Mouse (Mus musculus): ENCODE measurements around the gene Mov10l1.
A peak's percentile ranks its signal among the peaks of the same experiment; 100 is the strongest.

The Mov10l1 gene

DNA sequence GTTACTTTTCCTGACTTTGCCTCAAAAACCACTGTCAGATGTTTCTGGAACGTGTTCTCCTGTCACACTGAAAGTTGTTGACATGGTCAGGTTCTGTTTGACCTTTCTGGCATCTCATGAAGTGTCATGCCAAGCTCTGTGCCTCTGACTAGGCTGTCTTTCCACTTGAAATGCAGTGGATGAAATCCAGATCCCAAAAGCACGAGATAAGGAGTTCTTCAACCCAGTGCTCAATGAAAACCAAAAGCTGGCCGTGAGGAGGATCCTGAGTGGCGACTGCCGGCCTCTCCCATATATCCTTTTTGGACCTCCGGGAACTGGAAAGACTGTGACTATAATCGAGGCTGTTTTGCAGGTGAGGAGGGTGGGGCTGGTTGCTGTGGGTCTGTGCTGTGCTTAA, 37.4 kb downstream of the Mov10l1 start:
- DNase-seq: no peak

DNA sequence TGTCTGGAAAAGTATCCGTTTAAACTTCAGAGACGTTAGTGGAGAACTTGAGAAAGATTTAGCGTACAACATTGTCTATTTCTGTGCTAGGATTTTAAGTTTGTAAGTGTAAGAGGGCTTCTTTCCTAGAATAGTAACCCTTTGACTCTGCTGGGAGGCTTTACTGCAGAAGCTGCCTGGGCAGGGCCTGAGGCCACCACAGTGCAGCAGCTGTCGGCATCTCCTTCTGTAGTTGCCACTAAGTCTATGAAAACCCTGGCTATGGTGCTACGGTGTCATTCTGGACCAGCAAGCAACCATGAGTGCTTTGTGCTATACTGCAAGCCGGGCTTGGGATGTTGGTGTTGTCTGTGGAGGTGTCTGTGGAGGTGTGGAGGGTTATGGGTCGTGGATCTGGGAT, 37.8 kb downstream of the Mov10l1 start:
- no peak for DNase-seq

DNA sequence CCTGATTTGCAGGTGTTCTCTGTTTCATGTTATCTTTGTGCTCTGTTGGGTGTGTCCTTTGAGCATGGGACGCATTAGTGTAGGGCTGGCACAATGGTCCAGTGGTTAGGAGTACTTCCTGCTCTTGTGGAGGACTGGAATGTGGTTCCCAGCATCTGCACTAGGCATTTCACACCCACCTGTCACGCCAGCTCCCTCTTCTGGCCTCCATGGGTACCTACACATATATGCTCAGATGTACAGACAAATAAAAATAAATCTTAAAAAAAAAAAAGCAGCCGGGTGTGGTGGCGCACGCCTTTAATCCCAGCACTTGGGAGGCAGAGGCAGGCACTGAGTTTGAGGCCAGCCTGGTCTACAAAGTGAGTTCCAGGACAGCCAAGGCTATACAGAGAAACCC, 61.7 kb downstream of the Mov10l1 start:
- DNase-seq: no peak

DNA sequence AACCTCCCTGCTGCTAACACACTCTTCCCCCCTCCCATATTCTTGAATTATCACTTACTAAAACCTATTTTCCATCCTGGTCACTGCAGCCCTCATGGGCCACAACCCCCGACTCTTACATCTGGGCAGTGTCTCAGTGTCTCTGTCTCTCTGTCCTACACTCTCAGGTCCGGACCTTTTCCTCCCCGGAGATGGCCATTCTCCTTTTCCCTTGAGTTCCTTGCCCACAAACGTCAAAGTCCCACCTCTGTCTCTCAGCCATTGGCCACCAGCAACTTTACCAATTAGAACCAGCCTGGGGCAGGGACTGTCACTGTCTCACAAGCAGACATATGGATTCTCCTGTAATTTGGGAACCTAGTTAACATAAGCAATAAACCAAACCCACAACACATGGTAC, 63.6 kb downstream of the Mov10l1 start:
- DNase-seq: no peak

DNA sequence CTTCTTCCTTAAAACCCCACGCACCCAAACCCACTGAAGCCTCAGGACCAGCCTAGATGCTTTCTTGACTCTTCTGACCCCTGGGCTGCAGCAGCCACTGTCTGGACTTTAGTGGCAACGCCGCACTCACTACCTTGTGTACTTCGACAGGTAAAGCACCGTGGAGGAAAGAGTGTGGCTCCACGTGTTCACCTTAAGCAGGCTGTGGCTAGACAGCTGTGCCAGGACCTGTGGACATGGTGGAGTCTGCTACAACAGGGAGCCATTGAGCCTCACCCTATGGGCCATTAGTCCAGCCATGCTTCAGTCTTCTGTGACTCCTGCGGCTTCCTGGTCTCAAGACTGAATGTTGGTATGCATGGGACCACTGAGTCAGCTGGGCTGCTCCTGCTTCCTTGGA, 72.0 kb downstream of the Mov10l1 start:
- DNase-seq: no peak

DNA sequence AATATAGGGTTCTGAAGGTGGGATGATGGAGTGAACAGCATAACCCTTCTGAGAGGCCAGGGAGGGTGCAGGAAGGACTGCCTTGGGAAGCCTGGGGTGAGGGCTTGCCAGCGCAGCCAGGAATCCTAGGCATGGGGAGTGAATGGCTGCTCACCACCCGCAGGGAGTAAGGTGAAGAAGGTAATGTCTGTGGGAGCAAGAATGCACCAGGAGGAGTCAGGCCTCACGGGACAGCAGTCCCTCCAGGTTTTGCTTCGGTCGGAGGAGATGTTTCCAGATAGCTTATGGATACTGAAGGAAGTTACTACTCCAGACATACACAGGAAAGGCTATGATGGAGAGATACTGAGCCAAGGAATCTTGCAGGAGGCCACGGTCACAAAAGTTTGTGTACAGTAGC, 76.0 kb downstream of the Mov10l1 start:
- DNase-seq: no peak

DNA sequence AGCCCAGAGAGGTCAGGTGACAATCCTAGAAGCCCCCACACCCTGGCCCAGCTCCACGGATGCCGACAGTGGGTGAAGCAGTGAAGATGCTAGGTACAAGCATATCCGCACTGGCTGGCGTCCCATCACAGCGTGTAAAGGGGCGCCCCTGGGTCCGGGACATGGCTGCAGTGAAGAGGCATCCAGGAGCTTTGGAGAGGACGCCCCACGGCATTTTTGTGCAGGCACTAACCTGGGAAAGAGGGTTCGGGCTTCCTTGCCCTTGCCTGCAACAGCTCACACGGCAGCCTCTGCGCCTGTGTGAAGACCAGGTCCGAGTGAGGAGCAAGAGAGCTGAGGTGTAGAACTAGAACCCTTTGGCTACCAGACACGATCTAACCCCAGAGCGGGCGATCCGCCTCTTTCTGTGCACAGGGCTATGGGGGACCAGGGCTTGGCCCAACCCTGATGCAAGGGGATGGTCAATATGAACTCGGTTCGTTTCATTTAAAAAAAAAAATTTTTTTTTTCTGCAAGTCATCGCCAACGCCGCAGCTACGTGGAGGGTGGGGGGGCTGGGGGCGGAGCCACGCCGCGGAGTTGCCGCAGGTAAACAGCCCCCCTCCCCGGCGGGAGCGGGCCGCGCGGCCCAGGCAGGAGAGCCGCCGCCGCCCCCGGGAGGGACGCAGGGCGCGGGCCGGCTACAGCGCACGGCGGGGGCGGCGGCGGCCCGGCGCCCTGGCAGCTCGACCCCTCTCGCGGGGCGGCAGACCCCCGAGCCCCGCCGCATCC, 76.6 kb downstream of the Mov10l1 start, which contains the start of gene Panx2:
Gene Panx2 (plus strand): TSS at position 574 of the 771 bp plus-strand sequence.
- DNase-seq: peak; percentile 39

DNA sequence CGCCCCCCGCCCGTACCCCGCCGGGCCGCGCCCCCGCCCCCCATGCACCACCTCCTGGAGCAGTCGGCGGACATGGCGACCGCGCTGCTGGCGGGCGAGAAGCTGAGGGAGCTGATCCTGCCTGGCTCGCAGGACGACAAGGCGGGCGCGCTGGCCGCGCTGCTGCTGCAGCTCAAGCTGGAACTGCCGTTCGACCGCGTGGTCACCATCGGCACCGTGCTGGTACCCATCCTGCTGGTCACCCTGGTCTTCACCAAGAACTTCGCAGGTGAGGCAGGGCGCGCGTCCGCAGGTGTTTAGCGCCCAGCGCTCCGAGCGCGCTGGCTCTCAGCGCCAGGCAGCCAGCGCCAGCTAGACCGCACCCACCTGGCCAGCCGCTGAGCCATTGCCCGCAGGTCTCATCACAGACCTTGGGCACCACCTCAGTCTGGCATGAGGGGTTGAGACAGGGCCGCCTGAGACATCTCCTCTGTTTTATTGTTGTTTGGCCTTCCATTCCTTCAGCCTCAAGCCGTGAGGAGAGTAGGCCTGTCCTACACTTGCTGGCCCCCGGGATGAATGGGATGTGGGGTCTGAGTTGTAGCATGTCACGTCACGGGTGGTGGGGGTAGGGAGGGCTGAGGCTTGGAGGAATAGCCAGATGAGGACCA, 77.4 kb downstream of the Mov10l1 start:
- peak; percentile 65 for DNase-seq

DNA sequence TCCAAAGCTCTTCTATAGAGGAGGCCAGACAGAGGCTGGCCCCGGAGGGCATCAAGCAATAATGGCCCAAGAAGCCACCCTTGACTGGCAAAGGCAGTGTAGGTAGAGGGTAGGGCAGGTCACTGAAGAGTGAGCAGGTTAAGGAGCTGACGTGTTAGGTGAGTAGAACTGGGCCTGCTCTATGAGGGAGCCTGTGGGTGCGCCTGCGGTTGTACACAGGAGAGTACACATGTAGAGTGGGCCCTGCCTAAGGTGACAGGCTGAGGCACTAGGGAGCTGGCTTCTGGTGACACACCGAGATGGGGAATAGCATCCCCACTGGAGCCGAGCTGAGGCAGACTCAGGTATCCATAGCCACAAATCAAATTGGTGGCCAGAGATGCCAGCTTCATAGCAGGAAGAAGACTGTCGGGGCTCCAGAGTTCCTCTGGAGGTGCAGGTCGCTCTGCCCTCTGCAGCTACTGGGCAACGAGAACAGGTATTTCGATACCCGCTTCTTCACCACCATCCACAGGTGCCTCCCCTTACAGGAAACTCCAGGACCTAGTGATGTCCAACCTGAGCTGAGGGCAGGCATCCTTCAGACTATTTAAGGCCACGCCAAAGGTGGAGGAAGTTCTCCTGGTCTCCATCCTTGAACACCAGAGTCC, 78.2 kb downstream of the Mov10l1 start:
- no peak for DNase-seq

DNA sequence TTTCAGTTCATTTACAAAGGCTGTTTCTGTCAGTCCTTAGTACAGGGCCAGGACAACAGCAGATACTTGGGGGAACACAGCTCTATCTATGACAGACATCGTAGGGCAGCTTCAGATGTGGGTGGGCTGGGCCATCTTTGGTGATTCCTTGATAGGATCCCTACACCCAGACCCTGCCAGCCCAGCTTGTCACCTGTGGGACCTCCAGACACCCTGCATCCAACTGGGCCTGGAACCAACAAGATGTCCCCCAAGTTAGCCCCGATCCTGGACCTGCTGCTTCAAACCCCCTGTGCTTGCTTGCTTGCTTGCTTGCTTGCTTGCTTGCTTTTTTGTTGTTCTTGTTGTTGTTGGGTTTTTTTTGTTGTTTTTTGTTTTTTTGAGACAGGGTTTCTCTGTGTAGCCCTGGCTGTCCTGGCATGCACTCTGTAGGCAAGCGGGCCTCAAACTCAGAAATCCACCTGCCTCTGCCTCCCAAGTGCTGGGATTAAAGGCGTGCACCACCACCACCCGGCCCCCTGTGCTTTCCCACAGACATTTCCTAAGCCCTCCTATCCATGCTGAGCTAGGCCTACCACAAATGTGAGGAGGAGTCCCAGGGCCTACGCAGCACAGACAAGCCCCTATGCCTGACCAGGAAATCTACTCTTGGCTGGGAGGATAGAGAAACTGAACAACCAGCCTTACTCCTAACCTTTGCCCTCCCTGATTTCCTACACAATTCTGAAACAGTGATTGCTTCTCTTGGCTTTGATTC, 79.2 kb downstream of the Mov10l1 start:
- no peak for DNase-seq

DNA sequence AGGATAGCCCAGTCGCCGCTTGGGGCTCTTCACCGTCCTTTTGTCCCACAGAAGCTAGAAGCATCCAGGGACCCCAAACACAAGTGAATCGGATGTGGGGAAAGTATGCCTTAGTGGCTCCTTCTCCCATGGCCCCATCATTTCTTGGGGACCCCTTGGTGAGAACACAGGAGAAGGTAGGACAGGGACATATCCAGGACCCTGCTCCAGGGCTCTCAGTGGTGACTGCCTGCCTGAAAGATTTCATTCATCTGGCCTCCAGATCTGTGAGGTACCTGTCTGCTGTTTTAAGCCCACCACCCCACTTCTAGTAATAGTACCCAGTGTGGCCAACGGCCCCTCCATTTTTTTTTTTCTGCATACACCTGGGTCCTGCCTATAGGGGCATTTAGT, 79.8 kb downstream of the Mov10l1 start:
- no peak for DNase-seq

DNA sequence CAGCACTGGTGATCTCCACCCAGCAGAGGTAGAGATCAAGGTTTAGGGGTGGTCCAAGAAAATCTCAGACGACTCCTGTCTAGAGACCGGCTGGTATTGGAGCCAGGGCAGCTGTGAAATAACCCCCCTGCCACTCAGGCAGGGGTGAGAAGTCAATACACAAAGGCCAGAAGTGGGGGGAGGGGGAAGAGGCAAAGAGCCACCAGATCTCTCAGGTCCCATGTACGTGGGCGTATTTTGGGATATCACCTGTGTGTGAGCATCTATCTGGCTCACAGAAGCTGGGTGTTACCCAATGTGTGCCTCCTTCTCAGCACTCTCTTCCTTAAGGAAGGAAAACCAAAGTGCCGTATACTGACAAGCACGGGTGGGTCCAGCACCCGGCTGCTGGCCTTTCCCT, 80.3 kb downstream of the Mov10l1 start:
- DNase-seq: no peak

DNA sequence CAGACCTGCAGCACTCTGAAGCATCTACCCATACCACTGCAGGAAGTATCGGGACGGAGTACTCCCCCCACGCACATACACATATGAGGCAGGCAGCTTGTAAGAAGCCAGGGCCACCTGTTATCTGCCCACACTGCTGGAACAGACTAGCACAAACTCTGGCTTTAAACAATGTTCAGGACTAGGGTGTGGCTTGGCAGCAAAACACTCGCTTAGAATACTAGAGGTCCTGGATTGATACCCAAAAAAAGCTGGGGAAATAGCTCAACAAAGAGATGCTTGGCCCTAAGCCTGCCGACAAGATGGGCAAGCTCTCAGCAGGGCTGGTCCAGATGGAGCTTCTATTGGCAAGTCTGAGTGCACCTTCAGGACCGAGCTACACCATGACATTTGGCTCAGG, 80.8 kb downstream of the Mov10l1 start:
- no peak for DNase-seq

DNA sequence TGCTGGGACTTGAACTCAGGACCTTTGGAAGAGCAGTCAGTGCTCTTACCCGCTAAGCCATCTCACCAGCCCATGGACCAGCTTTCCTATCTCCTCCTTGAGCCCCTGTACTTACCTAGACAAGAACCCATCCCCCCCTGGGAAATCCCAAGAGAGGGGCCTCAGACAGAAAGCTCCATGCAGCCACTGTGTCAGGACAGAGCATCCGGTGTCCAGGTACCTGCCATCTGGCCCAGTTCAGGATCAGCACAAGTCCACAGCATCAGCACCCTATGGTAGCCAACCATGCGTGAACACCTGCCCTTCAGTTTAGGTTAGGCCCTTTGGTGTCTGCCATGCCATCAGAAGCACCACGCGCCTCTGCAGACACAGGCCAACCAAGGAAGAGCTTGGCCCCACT, 82.2 kb downstream of the Mov10l1 start:
- no peak for DNase-seq

DNA sequence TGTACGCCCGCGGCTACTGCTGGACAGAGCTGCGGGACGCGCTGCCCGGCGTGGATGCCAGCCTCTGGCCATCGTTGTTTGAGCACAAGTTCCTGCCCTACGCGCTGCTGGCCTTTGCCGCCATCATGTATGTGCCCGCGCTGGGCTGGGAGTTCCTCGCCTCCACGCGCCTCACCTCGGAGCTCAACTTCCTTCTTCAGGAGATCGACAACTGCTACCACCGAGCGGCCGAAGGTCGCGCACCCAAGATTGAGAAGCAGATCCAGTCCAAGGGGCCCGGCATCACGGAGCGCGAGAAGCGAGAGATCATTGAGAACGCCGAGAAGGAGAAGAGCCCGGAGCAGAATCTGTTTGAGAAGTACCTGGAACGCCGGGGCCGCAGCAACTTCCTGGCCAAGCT, 84.9 kb downstream of the Mov10l1 start:
- no peak for DNase-seq

DNA sequence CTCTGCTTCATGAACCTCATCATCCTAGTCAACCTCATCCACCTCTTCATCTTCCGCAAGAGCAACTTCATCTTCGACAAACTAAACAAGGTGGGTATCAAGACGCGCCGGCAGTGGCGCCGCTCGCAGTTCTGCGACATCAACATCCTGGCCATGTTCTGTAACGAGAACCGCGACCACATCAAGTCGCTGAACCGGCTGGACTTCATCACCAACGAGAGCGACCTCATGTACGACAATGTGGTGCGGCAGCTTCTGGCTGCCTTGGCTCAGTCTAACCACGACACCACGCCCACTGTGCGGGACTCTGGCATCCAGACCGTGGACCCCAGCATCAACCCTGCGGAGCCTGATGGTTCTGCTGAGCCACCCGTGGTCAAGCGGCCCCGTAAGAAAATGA, 85.5 kb downstream of the Mov10l1 start:
- DNase-seq: no peak

DNA sequence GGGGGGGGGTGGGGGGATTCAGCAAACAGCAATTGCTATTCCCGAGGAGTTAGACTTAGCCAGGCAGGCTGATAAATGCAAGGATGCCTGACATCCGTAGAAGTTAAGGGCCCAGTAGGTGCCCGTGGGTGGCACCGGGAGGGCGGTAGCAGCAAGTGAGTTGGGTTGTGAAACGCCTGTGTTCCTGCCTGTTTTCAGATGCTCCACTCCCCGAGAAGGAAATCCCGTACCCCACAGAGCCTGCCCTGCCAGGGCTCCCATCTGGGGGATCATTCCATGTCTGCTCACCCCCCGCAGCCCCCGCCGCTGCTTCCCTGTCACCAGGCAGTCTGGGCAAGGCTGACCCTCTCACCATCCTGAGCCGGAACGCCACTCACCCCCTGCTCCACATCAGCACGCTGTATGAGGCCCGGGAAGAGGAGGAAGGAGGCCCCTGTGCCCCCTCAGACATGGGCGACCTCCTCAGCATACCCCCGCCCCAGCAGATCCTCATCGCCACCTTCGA, 86.7 kb downstream of the Mov10l1 start:
- no peak for DNase-seq

DNA sequence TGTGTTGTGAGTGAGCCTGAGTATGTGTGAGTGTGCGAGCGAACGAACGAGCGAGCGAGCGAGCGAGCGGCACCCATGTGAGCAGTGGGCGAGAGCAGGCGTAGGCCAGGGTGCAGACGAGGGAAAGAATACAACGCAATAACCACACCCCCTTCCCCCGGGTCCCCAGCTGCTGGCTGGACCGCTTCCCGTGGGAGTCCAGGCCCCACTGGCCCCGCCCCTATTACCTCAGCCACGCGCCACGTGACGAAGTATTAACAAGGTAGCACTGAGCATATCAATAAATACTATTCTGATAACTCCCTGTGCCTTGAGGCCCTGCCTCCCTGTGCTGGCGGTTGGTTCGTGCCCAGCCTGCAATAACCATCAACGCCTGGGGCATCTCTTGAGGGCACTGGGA, 87.9 kb downstream of the Mov10l1 start:
- DNase-seq: no peak

DNA sequence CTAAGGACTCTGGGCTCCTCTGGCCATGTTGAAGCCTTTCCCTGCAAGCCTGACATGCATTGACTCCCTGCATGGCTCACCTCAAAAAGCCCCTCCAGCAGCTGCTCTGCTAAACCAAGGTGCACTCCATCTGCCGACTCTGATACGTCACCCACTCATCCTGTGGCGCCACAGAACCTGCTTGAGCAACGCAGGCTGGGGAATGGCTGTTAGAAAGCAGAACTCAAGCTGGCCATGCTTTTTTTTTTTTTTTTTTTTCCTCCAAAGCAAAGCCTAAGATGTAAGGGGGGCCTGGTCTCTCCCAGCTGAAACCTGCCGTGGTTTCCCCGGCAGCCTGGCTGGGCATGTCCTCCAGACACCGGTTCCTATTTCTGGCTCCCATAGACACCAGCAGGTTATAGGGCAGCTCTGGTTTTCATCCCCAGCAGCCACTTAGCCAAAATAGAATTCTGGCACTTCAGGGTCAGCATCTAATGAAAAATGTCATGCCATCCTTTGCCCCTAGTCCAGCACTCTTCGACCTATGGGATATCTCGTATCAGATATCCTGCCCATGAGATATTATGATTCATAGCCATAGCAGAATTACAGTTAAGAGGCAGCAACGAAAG, 91.4 kb downstream of the Mov10l1 start:
- DNase-seq: no peak

DNA sequence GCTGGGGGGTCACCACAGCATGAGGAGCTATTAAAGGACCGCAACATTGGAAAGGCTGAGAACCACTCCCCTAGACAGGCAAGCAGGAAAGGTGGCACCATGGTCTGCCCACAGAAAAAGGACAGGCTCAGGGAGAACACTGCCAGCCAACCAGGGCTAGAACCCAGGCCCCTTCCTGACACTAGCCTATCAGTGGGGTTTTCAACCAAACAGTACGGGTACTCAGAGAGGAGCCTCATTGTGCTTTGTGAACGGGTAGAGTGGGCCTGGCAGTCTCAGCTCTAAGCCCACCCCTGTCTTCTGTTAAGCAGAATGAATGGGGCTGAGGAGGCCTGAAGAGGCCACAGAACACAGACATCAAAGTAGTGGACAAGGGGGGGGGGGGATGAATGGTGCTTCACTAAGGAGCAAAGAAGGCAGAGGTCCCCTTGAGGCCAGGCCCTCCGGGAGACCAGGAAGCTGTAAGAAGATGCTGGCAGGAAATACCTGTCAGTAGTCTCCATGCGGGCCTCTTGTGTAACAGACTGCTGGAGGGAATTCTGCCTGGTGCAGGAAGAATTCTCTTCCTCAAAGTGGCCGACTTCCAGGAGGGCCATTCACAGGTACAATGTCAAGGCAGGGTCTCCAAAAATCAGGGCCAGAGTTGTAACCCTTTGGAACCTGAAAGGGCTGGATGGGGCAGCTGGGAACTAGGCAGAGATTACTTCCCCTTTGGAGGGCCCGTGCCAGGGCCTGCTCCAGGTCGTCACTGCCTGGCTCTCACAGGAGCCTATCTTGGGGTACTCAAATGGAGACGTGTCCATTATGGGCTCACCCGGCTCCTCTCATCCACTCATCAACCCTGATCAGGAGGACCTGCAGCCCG, 92.1 kb downstream of the Mov10l1 start, which contains the start of gene Trabd:
Gene Trabd (plus strand): TSS at position 512 of the 865 bp plus-strand sequence.
- no peak for DNase-seq

DNA sequence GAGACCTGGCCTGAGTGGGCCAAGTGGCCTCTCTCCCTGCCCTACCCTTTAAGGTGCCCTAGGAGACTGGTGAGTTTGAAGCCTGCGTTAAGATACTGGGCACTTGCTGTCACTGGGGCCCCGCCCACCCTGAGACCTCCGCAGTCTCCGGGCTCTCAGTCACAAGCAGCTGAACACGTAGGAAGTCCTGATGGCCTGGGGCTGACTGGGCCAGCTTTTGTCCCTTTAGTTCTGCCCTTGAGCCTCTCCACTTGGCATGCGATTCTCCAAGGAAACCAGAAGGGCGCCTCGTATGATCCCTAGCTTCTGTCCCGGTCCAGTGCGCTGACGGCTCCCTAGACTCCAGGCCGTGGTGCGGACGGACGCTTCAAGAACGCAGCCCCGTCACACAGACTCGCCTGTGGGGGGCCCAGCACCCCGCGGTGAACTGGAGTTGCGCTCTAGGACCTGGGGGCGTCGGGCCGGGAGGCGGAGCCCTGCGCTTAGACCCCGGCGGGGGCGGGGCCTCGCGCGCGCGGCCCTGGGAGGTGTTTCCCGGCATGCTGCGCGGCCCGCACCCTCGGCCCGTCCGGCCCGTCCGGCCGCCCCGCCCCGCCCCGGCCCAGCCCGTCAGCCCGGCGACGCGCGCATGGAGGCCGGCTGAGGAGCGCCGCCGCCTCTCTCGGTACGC, 92.9 kb downstream of the Mov10l1 start:
- DNase-seq: peak; percentile 94

Measured in retina, postnatal 1 day (tissue).